Mouse (Mus musculus) erythroblast, embryonic 14.5 days (primary cell): ENCODE data around the gene Rexo1.

Experiments used
- GATA1 ChIP-seq: IDR thresholded peaks from 2 replicates; pipeline ENCODE4 v1.6.1; 2012; ENCODE audit warnings: low read length, inconsistent platforms, mixed read lengths
- TAL1 ChIP-seq: IDR thresholded peaks from 3 replicates; pipeline ENCODE4 v1.6.1; 2012; ENCODE audit warnings: low read length, inconsistent platforms, mixed read lengths

DNA sequence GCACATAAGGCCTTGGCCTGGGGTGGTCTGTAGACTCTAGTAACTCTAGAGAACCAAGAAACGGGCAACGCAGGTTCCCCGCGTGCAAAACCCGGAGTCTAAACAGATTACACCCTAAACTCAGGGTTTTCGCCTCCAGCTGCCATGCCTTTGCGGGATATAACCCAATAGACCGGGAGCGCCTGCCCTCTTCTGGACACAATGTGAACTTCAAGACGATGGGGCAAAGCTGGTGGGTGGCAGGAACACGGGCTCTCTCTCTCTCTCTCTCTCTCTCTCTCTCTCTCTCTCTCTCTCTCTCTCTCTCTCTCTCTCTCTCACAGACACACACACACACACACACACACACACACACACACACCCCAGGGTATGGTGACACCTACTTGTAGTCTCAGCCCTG lies 55.1 kb downstream of the Rexo1 start:
- TF ChIP-seq GATA1: no peak
- no peak for TF ChIP-seq TAL1
